Mouse (Mus musculus) testis, adult 2 months (tissue): ENCODE results near the gene Lexm.

Experiments
- CTCF ChIP-seq: fragments of 200-500 bp; IDR thresholded peaks from 2 replicates; pipeline ENCODE4 v1.5.1; 2012; ENCODE audit warnings: low read depth, mild to moderate bottlenecking, inconsistent platforms, low read length, moderate library complexity; ENCODE audit not compliant: control insufficient read depth, insufficient read depth, insufficient replicate concordance
- POLR2A ChIP-seq: fragments of 200-500 bp; IDR thresholded peaks from 2 replicates; pipeline ENCODE4 v1.6.1; 2012; ENCODE audit warnings: low read depth, mild to moderate bottlenecking, inconsistent platforms, low read length, moderate library complexity; ENCODE audit not compliant: control insufficient read depth

GRCm38 (mm10) chr4:106562006-106562405 lies 55.0 kb downstream of the Lexm start:
- no peak for TF ChIP-seq CTCF
- TF ChIP-seq POLR2A: no peak
